Mouse (Mus musculus): ENCODE measurements around the gene Best2.

GRCm38 (mm10) chr8:84981644-84982498 lies 32.5 kb downstream of the Best2 start:
- TF ChIP-seq EP300 (IDR thresholded peaks at IDR 0.05; ENCODE audit: low read depth) (no peak), CTCF (IDR thresholded peaks at IDR 0.05; ENCODE audit: low read depth) (no peak)

All from heart, postnatal 0 days (tissue).